Mouse (Mus musculus) megakaryocyte-erythroid progenitor cell, adult 5 weeks (primary cell): ENCODE measurements around the gene Slc30a10. TPM values are rescaled to one million over a fixed set of nuclear protein-coding genes. Genes with fewer than 3 reads are reported as not detected.

ENCODE experiments used
- polyA plus RNA-seq: library from polyadenylated mRNA; stranded (reverse); fragments of >175 nt; gene quantifications from 2 replicates; pipeline ENCODE4 v1.2.3, GENCODE M21; 2012

Slc30a10 gene
- 0.07 and 0.12 TPM in 2 replicates for polyA plus RNA-seq

GRCm38 (mm10) chr1:185454575-185454954 lies at the start of gene Slc30a10:
Slc30a10 (plus strand) TSS chr1:185454848.

Other genes with a start within 250 kb of the Slc30a10 start
- gene Iars2, start 125.5 kb upstream of the Slc30a10 start, polyA plus RNA-seq, result 7.0 and 9.3 TPM in 2 replicates
- 8.8 and 11.2 TPM in 2 replicates for gene Bpnt1, start 122.7 kb upstream of the Slc30a10 start, polyA plus RNA-seq
- 9.7 and 12.2 TPM in 2 replicates for gene Eprs, start 91.8 kb upstream of the Slc30a10 start, polyA plus RNA-seq